Mouse (Mus musculus) erythroblast, embryonic 14.5 days (primary cell): ENCODE results near the gene Cyp2u1.

Source experiments
- GATA1 ChIP-seq: IDR thresholded peaks from 2 replicates; pipeline ENCODE4 v1.6.1; 2012; ENCODE audit warnings: low read length, inconsistent platforms, mixed read lengths
- TAL1 ChIP-seq: IDR thresholded peaks from 3 replicates; pipeline ENCODE4 v1.6.1; 2012; ENCODE audit warnings: low read length, inconsistent platforms, mixed read lengths

- TF ChIP-seq GATA1: no peak
- no peak for TF ChIP-seq TAL1
Observed at GRCm38 (mm10) chr3:131303320-131303714, 290 bp upstream of the Cyp2u1 start.
